Mouse (Mus musculus) forebrain, embryonic 14.5 days (tissue): ENCODE measurements around the gene Fuz. TPM values are rescaled to one million over a fixed set of nuclear protein-coding genes. Genes with fewer than 3 reads are reported as not detected.

Experiments
- ATAC-seq: fragments of 200-750 bp; cut with Nextera tagmentation; 2 replicates; pipeline ENCODE4 v1.8.0; 2017; ENCODE audit warnings: mild to moderate bottlenecking, moderate library complexity
- DNase-seq: peaks from one replicate; pipeline ENCODE4 v3.0.0-alpha.2; 2015; ENCODE audit warnings: low spot score
- H3K27ac ChIP-seq: fragments of 300-500 bp; sonication (generic); 2 replicates; pipeline ENCODE4 v1.5.1; 2014; ENCODE audit warnings: low read depth, mild to moderate bottlenecking, control low read depth, low read length, moderate library complexity
- H3K27me3 ChIP-seq: fragments of 300-500 bp; sonication (generic); replicated peaks from 2 replicates; pipeline ENCODE4 v1.6.1; 2014; ENCODE audit warnings: low read length, control low read depth, mixed read lengths; ENCODE audit not compliant: control insufficient read depth, insufficient read depth
- H3K36me3 ChIP-seq: fragments of 300-500 bp; sonication (generic); 2 replicates; pipeline ENCODE4 v1.6.1; 2014; ENCODE audit warnings: low read length, control low read depth; ENCODE audit not compliant: control insufficient read depth, insufficient read depth
- H3K4me1 ChIP-seq: fragments of 300-500 bp; sonication (generic); 2 replicates; pipeline ENCODE4 v1.6.1; 2014; ENCODE audit warnings: antibody characterized with exemption, low read length, control low read depth; ENCODE audit not compliant: control insufficient read depth, insufficient read depth
- H3K4me2 ChIP-seq: fragments of 300-500 bp; sonication (generic); 2 replicates; pipeline ENCODE4 v1.6.1; 2014; ENCODE audit warnings: mild to moderate bottlenecking, control low read depth, low read length
- H3K4me3 ChIP-seq: fragments of 300-500 bp; sonication (generic); 2 replicates; pipeline ENCODE4 v1.5.1; 2014; ENCODE audit warnings: low read depth, low read length, control low read depth
- H3K9ac ChIP-seq: fragments of 300-500 bp; sonication (generic); 2 replicates; pipeline ENCODE4 v1.6.1; 2014; ENCODE audit warnings: mild to moderate bottlenecking, low read length, control low read depth, moderate library complexity
- H3K9me3 ChIP-seq: fragments of 300-500 bp; sonication (generic); replicated peaks from 2 replicates; pipeline ENCODE4 v1.6.1; 2016; ENCODE audit warnings: low read length, control low read depth, mixed read lengths; ENCODE audit not compliant: control insufficient read depth
- WGBS: fragments of 180-500 bp; shearing (Covaris S2); extraction: QIAGEN DNeasy Blood & Tissue Kit; methylation state at CpG from one replicate; pipeline ENCODE4 v1.1.7; 2014; 5-methylcytosine and 5-hydroxymethylcytosine counted together
- polyA plus RNA-seq: library from polyadenylated mRNA; unstranded; fragments of >200 nt; fragmentation: Nextera tagmentation; extraction: Ambion mirVana; gene quantifications from 2 replicates; pipeline ENCODE4 v1.2.1, GENCODE M21; 2014

The Fuz gene
- polyA plus RNA-seq, 1 experiment from 2014 or later, result 18.2 TPM

DNA sequence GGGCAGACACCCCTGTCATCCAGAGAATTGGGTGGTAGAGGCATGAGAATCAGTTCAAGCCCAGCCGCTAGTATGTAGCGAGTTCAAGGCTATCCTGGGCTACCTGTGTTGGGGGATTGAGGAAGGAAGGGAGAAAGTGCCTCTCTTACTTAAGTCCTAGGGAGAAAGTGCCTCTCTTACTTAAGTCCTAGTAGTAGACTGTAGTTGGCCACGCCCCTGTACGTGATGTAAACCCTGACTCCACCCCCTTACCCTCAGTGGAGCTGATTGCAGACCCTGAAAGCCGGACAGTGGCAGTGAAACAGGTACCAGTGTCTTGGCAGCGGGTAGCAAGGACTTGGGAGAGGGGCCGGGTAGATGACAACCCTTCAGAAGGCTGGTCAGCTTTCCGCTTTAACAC, 38.0 kb upstream of the Fuz start:
- peak overlapping the region; percentile 84 for H3K9ac ChIP-seq
- no peak overlapping the region for H3K27ac ChIP-seq
- peak overlapping the region; percentile 86 for H3K4me2 ChIP-seq
- DNase-seq, result no peak
- no peak for ATAC-seq
- H3K4me3 ChIP-seq, result peak overlapping the region; percentile 72
- H3K27me3 ChIP-seq, result no peaks in the 10 kb centered on the region
- 30% methylated on average over 8 of the region's 8 CpGs for WGBS
- no peaks in the 10 kb centered on the region for H3K9me3 ChIP-seq
- peaks cover 26% of the 10 kb centered on the region for H3K4me1 ChIP-seq
- peaks cover 21% of the 10 kb centered on the region for H3K36me3 ChIP-seq

DNA sequence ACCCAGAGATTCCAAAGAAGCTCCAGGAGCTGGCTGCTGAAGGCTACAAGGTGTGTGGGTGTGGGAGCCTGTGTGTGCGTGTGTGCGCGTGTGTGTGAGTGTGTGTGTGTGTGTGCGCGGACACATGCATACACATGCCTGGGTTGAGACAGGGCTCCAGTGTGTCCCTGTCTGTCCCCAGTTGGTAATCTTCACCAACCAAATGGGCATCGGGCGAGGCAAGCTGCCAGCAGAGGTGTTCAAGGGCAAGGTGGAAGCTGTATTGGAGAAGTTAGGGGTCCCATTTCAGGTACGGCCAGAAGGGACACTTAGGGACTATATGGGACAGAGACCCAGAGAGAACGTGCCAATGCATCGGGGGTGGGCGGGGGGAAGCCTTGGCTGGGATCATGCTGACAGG, 36.0 kb upstream of the Fuz start:
- H3K36me3 ChIP-seq, result peaks cover 37% of the 10 kb centered on the region
- H3K27ac ChIP-seq, result no peak overlapping the region
- no peaks in the 10 kb centered on the region for H3K9me3 ChIP-seq
- no peak for ATAC-seq
- 90% methylated on average over 11 of the region's 11 CpGs for WGBS
- no peak overlapping the region for H3K4me3 ChIP-seq
- no peak overlapping the region for H3K4me2 ChIP-seq
- no peaks in the 10 kb centered on the region for H3K27me3 ChIP-seq
- peaks cover 15% of the 10 kb centered on the region for H3K4me1 ChIP-seq
- DNase-seq, result no peak
- no peak overlapping the region for H3K9ac ChIP-seq

DNA sequence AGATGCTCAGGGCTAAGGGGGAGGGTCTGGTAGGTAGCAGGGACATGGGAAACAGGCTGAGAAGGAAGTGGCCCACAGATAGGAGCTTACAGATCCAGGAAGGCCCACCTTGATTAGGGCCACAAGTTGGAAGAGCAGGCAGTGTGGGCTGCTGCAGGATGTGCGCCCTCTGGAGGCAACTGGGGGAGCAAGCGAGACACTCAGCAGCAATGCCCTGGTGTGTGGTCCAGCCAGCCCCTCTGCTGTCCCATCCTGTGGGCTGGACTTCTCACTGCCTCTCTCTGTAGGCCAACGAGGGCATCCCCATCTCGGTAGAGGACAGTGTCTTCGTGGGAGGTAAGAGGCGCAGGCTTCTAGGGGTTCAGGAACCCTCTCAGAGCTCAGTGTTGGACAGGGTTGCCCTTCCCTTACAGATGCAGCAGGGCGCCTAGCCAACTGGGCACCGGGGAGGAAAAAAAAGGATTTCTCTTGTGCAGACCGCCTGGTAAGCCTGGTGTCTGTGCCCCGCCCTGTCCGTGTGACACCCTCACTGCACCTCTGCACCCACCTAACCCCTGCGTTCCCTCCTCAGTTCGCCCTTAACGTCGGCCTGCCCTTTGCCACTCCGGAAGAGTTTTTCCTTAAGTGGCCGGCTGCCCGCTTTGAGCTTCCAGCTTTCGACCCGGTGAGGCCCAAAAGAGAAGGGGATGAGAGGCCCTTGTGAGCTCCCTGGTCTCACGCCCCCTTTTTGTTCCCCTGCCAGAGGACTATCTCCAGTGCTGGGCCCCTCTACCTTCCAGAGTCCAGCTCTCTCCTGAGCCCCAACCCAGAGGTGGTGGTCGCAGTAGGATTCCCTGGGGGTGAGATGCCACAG, 35.1 kb upstream of the Fuz start:
- ATAC-seq (peak; percentile 37), DNase-seq (peak; percentile 75)
- H3K4me2 ChIP-seq, result no peak overlapping the region
- H3K27me3 ChIP-seq, result no peaks in the 10 kb centered on the region
- H3K27ac ChIP-seq, result peak overlapping the region; percentile 15; the same call in 1 of the 2 replicates
- H3K36me3 ChIP-seq, result peaks cover 46% of the 10 kb centered on the region
- H3K4me1 ChIP-seq, result peaks cover 13% of the 10 kb centered on the region
- WGBS, result 55% methylated on average over 22 of the region's 22 CpGs
- H3K9me3 ChIP-seq, result no peaks in the 10 kb centered on the region
- H3K4me3 ChIP-seq, result no peak overlapping the region
- no peak overlapping the region for H3K9ac ChIP-seq

DNA sequence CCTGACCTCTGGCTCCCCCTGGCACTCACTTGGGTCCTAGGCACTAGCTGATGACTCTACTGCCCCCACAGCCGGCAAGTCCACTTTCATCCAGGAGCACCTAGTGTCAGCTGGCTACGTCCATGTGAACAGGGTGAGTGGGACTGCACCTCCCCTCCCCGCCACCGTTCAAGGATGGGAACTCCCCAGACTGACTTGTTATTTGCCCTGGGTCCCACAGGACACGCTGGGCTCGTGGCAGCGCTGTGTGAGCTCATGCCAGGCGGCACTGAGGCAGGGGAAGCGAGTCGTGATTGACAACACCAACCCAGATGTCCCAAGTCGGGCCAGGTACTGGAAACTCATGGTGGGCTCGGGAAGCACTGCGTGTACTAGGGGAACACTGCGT, 34.5 kb upstream of the Fuz start:
- H3K9me3 ChIP-seq, result no peaks in the 10 kb centered on the region
- 82% methylated on average over 14 of the region's 14 CpGs for WGBS
- peaks cover 20% of the 10 kb centered on the region for H3K4me1 ChIP-seq
- no peak overlapping the region for H3K9ac ChIP-seq
- no peaks in the 10 kb centered on the region for H3K27me3 ChIP-seq
- H3K36me3 ChIP-seq, result peaks cover 52% of the 10 kb centered on the region
- no peak overlapping the region for H3K4me2 ChIP-seq
- peak overlapping the region; percentile 15; the same call in 1 of the 2 replicates for H3K27ac ChIP-seq
- ATAC-seq (no peak), DNase-seq (no peak)
- no peak overlapping the region for H3K4me3 ChIP-seq

DNA sequence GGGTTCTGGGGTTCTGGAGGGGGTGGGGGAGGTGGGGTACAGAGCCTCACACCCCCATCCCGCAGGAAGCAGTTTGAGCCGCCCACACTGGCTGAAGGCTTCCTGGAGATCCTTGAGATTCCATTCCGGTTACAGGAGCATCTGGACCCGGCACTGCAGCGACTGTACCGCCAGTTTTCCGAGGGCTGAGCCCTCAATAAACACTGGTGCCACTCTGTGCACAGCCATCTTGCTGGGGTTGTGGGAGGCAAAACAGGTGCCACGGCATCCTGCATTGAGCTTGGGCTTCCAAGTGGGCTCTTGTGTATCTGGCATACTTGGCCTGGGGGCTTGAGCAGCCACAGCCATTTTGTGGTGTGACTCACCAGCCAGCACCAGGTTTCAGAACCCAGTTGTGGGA, 33.4 kb upstream of the Fuz start:
- peaks cover 25% of the 10 kb centered on the region for H3K4me1 ChIP-seq
- no peak overlapping the region for H3K4me3 ChIP-seq
- no peaks in the 10 kb centered on the region for H3K27me3 ChIP-seq
- ATAC-seq (no peak), DNase-seq (no peak)
- 87% methylated on average over 8 of the region's 8 CpGs for WGBS
- H3K36me3 ChIP-seq, result peaks cover 56% of the 10 kb centered on the region
- H3K9me3 ChIP-seq, result no peaks in the 10 kb centered on the region
- no peak overlapping the region for H3K4me2 ChIP-seq
- no peak overlapping the region for H3K9ac ChIP-seq
- no peak overlapping the region for H3K27ac ChIP-seq

DNA sequence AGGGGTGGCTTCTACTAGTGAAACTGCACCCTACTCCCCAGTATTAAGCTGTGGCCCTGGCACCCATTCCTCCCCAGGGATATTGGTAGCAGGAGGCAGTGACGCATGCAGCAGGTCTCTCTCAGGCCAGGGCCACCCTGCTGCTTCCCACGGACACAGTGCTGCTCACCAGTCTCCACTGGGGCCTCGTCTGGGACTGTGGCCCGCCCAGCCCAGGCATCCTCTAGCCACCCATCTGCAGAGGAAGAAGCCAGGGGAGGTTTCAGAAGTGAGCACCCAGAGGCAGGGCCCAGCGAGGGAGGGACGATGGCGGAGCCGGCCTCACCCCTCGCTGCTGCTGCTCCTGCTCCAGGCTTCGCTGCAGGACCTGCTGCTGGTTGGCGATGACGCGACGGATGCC, 32.7 kb upstream of the Fuz start:
- H3K4me1 ChIP-seq, result peaks cover 28% of the 10 kb centered on the region
- no peak for DNase-seq

DNA sequence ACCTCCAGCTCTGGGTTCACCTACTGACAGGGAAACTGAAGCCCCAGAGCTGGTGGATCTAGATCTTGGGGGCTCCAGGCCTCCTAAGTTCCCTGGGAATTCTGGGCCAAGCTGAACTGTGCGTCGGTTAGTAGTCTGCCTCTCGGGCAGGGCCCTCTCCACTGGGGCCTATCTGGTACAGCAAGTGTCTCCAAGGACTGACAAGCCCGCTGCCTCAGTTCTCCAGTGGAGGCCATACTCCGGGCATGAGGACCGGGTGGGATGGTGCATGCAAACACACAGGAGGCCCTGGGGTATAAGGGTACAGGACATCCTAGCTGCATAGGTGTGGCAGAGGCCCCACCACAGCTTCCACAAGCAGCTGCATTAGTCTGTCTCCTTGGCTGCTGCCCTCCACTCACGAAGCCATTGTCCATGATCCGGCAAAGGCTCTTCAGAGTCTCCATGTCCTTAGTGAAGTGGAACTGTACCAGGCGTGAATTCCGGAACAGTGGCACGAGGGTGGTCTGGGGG, 31.8 kb upstream of the Fuz start:
- Histone ChIP-seq H3K4me1 (peaks cover 27% of the 10 kb centered on the region), H3K27ac (no peak overlapping the region), H3K9me3 (no peaks in the 10 kb centered on the region), H3K4me2 (no peak overlapping the region), H3K9ac (no peak overlapping the region), H3K4me3 (no peak overlapping the region), H3K27me3 (no peaks in the 10 kb centered on the region), H3K36me3 (peaks cover 59% of the 10 kb centered on the region)
- ATAC-seq, result no peak
- 85% methylated on average over 11 of the region's 11 CpGs for WGBS
- no peak for DNase-seq

More for the DNA sequence above, 32.7 kb upstream of the Fuz start:
- ATAC-seq, result no peak
- Histone ChIP-seq H3K27ac (no peak overlapping the region), H3K36me3 (peaks cover 59% of the 10 kb centered on the region), H3K27me3 (no peaks in the 10 kb centered on the region), H3K4me3 (no peak overlapping the region), H3K4me2 (no peak overlapping the region), H3K9ac (no peak overlapping the region), H3K9me3 (no peaks in the 10 kb centered on the region)
- WGBS, result 89% methylated on average over 14 of the region's 14 CpGs

DNA sequence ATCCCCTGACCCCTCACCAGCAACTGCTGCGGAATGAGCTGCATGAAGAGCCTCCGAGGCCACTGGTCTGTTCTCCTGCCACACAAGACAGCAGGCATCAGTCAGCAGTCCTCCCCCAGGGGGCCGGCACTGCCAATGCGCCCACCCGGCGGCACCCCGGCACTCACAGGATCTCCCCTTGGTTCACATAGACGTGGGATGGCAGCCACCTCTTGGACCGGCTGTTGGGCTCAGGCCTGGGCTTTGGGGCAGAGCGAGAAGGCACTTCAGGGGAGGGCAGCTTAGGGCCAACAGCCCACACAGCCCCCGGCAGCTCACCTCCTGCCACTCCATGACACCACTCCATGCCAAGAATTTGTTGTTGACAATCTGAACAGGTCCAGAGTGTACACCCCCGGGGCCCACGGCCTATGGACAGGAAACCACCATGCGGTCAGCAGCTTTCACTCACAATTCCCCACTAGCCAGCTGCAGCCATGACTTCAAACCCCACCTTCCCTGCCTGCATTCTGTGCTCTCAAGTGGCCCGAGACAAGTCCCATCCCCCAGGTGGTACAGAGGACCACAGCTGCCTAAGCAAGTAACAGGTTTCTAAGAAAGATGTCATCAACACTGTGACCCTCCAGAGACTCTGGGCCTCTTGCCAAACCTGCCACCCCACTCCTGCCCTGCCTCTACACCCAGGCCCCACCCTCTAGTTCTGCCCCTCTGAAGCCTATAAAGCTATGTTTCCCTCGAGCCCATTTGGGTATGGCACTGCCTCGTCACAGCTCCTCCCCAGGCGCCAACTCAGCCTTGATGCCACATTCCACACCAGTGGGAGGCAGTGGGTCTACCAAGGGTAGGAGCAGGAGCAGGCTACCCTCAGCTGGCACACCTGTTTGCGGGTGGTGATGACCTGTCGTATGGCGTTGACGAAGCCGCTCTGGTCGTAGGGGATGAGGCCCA, 31.0 kb upstream of the Fuz start:
- ATAC-seq (no peak), DNase-seq (no peak)
- Histone ChIP-seq H3K36me3 (peaks cover 59% of the 10 kb centered on the region), H3K9ac (no peak overlapping the region), H3K4me2 (no peak overlapping the region), H3K27me3 (no peaks in the 10 kb centered on the region), H3K27ac (no peak overlapping the region), H3K4me1 (peaks cover 27% of the 10 kb centered on the region), H3K4me3 (no peak overlapping the region), H3K9me3 (no peaks in the 10 kb centered on the region)
- WGBS, result 84% methylated on average over 24 of the region's 24 CpGs
